Mouse (Mus musculus): ENCODE results near the gene Slco2b1. TPM values are rescaled to one million over a fixed set of nuclear protein-coding genes. Genes with fewer than 3 reads are reported as not detected.

Slco2b1 gene
- polyA plus RNA-seq, 1 experiment from 2014 or later = 0.97 TPM

- ATAC-seq (replicated peaks; ENCODE audit: low FRiP score) (no peak), DNase-seq (ENCODE audit: low spot score) (no peak)
- Histone ChIP-seq H3K36me3 (ENCODE audit: control insufficient read depth, insufficient read depth, low read length) (no peaks in the 10 kb centered on the region), H3K4me3 (ENCODE audit: low read depth, low read length) (no peak overlapping the region), H3K27ac (ENCODE audit: low read depth, low read length) (no peak overlapping the region), H3K4me2 (no peak overlapping the region), H3K9me3 (ENCODE audit: control insufficient read depth, low read length) (no peaks in the 10 kb centered on the region), H3K27me3 (replicated peaks; ENCODE audit: control insufficient read depth, insufficient read depth, low read length) (peaks cover 3% of the 10 kb centered on the region), H3K9ac (ENCODE audit: low read depth, low read length) (no peak overlapping the region), H3K4me1 (replicated peaks; ENCODE audit: control insufficient read depth, insufficient read depth, low read length) (no peaks in the 10 kb centered on the region)
- 87% methylated on average over 10 of the region's 10 CpGs for WGBS
These were observed 45.2 kb downstream of the Slco2b1 start for GRCm38 (mm10) chr7:99665731-99666452.

- H3K9me3 ChIP-seq (ENCODE audit: control insufficient read depth, low read length) = no peaks in the 10 kb centered on the region
- H3K27ac ChIP-seq (ENCODE audit: low read depth, low read length) = no peak overlapping the region
- DNase-seq (ENCODE audit: low spot score) = no peak
- no peaks in the 10 kb centered on the region for H3K36me3 ChIP-seq (ENCODE audit: control insufficient read depth, insufficient read depth, low read length)
- no peak for ATAC-seq (replicated peaks; ENCODE audit: low FRiP score)
- H3K4me1 ChIP-seq (replicated peaks; ENCODE audit: control insufficient read depth, insufficient read depth, low read length) = no peaks in the 10 kb centered on the region
- no peak overlapping the region for H3K4me2 ChIP-seq
- no peak overlapping the region for H3K9ac ChIP-seq (ENCODE audit: low read depth, low read length)
- H3K27me3 ChIP-seq (replicated peaks; ENCODE audit: control insufficient read depth, insufficient read depth, low read length) = peaks cover 3% of the 10 kb centered on the region
- WGBS = 61% methylated on average over 11 of the region's 11 CpGs
- no peak overlapping the region for H3K4me3 ChIP-seq (ENCODE audit: low read depth, low read length)
These were observed 46.3 kb downstream of the Slco2b1 start for GRCm38 (mm10) chr7:99664571-99665485.

GRCm38 (mm10) chr7:99663507-99664220 lies 47.5 kb downstream of the Slco2b1 start:
- Histone ChIP-seq H3K4me2 (no peak overlapping the region), H3K36me3 (ENCODE audit: control insufficient read depth, insufficient read depth, low read length) (no peaks in the 10 kb centered on the region), H3K27me3 (replicated peaks; ENCODE audit: control insufficient read depth, insufficient read depth, low read length) (peaks cover 3% of the 10 kb centered on the region), H3K27ac (ENCODE audit: low read depth, low read length) (no peak overlapping the region), H3K9me3 (ENCODE audit: control insufficient read depth, low read length) (no peaks in the 10 kb centered on the region), H3K4me1 (replicated peaks; ENCODE audit: control insufficient read depth, insufficient read depth, low read length) (no peaks in the 10 kb centered on the region), H3K9ac (ENCODE audit: low read depth, low read length) (no peak overlapping the region), H3K4me3 (ENCODE audit: low read depth, low read length) (no peak overlapping the region)
- WGBS = 79% methylated on average over 9 of the region's 9 CpGs
- no peak for DNase-seq (ENCODE audit: low spot score)
- ATAC-seq (replicated peaks; ENCODE audit: low FRiP score) = no peak

- no peaks in the 10 kb centered on the region for H3K9me3 ChIP-seq (ENCODE audit: control insufficient read depth, low read length)
- no peak overlapping the region for H3K9ac ChIP-seq (ENCODE audit: low read depth, low read length)
- H3K36me3 ChIP-seq (ENCODE audit: control insufficient read depth, insufficient read depth, low read length) = no peaks in the 10 kb centered on the region
- 65% methylated on average over 2 of the region's 2 CpGs for WGBS
- ATAC-seq (replicated peaks; ENCODE audit: low FRiP score) (no peak), DNase-seq (ENCODE audit: low spot score) (no peak)
- H3K4me2 ChIP-seq = no peak overlapping the region
- no peak overlapping the region for H3K4me3 ChIP-seq (ENCODE audit: low read depth, low read length)
- no peaks in the 10 kb centered on the region for H3K4me1 ChIP-seq (replicated peaks; ENCODE audit: control insufficient read depth, insufficient read depth, low read length)
- no peaks in the 10 kb centered on the region; the same call in 1 of the 2 replicates for H3K27me3 ChIP-seq (replicated peaks; ENCODE audit: control insufficient read depth, insufficient read depth, low read length)
- no peak overlapping the region for H3K27ac ChIP-seq (ENCODE audit: low read depth, low read length)
These were observed 48.8 kb downstream of the Slco2b1 start for GRCm38 (mm10) chr7:99662311-99662710.

GRCm38 (mm10) chr7:99661571-99662230 lies 49.4 kb downstream of the Slco2b1 start:
- Histone ChIP-seq H3K4me3 (ENCODE audit: low read depth, low read length) (no peak overlapping the region), H3K4me2 (no peak overlapping the region), H3K27me3 (replicated peaks; ENCODE audit: control insufficient read depth, insufficient read depth, low read length) (peaks cover 2% of the 10 kb centered on the region; the same call in 1 of the 2 replicates), H3K27ac (ENCODE audit: low read depth, low read length) (no peak overlapping the region), H3K9me3 (ENCODE audit: control insufficient read depth, low read length) (no peaks in the 10 kb centered on the region), H3K9ac (ENCODE audit: low read depth, low read length) (no peak overlapping the region), H3K4me1 (replicated peaks; ENCODE audit: control insufficient read depth, insufficient read depth, low read length) (no peaks in the 10 kb centered on the region), H3K36me3 (ENCODE audit: control insufficient read depth, insufficient read depth, low read length) (no peaks in the 10 kb centered on the region)
- 72% methylated on average over 14 of the region's 14 CpGs for WGBS
- DNase-seq (ENCODE audit: low spot score) = no peak
- ATAC-seq (replicated peaks; ENCODE audit: low FRiP score) = no peak

GRCm38 (mm10) chr7:99661071-99661470 lies 50.1 kb downstream of the Slco2b1 start:
- H3K27me3 ChIP-seq (replicated peaks; ENCODE audit: control insufficient read depth, insufficient read depth, low read length) = peaks cover 2% of the 10 kb centered on the region; the same call in 1 of the 2 replicates
- H3K9ac ChIP-seq (ENCODE audit: low read depth, low read length) = no peak overlapping the region
- WGBS = 85% methylated on average over 9 of the region's 9 CpGs
- no peak overlapping the region for H3K4me2 ChIP-seq
- no peaks in the 10 kb centered on the region for H3K36me3 ChIP-seq (ENCODE audit: control insufficient read depth, insufficient read depth, low read length)
- no peak overlapping the region for H3K27ac ChIP-seq (ENCODE audit: low read depth, low read length)
- H3K4me1 ChIP-seq (replicated peaks; ENCODE audit: control insufficient read depth, insufficient read depth, low read length) = no peaks in the 10 kb centered on the region
- no peaks in the 10 kb centered on the region for H3K9me3 ChIP-seq (ENCODE audit: control insufficient read depth, low read length)
- H3K4me3 ChIP-seq (ENCODE audit: low read depth, low read length) = no peak overlapping the region
- ATAC-seq (replicated peaks; ENCODE audit: low FRiP score) = no peak
- DNase-seq (ENCODE audit: low spot score) = no peak

- 47% methylated on average over 12 of the region's 12 CpGs for WGBS
- no peak overlapping the region for H3K27ac ChIP-seq (ENCODE audit: low read depth, low read length)
- ATAC-seq (replicated peaks; ENCODE audit: low FRiP score) (0 out of 2 replicates have a peak, but pooled peaks have one; percentile 29), DNase-seq (ENCODE audit: low spot score) (peak; percentile 76)
- no peaks in the 10 kb centered on the region for H3K36me3 ChIP-seq (ENCODE audit: control insufficient read depth, insufficient read depth, low read length)
- H3K9me3 ChIP-seq (ENCODE audit: control insufficient read depth, low read length) = no peaks in the 10 kb centered on the region
- no peak overlapping the region for H3K4me2 ChIP-seq
- peaks cover 2% of the 10 kb centered on the region; the same call in 1 of the 2 replicates for H3K27me3 ChIP-seq (replicated peaks; ENCODE audit: control insufficient read depth, insufficient read depth, low read length)
- no peak overlapping the region for H3K9ac ChIP-seq (ENCODE audit: low read depth, low read length)
- H3K4me3 ChIP-seq (ENCODE audit: low read depth, low read length) = no peak overlapping the region
- no peaks in the 10 kb centered on the region for H3K4me1 ChIP-seq (replicated peaks; ENCODE audit: control insufficient read depth, insufficient read depth, low read length)
These were observed 51.6 kb downstream of the Slco2b1 start for GRCm38 (mm10) chr7:99659379-99660029.

GRCm38 (mm10) chr7:99654244-99654643 lies 56.9 kb downstream of the Slco2b1 start:
- H3K4me2 ChIP-seq = no peak overlapping the region
- H3K9ac ChIP-seq (ENCODE audit: low read depth, low read length) = no peak overlapping the region
- H3K4me3 ChIP-seq (ENCODE audit: low read depth, low read length) = no peak overlapping the region
- WGBS = 53% methylated on average over 11 of the region's 11 CpGs
- no peak for ATAC-seq (replicated peaks; ENCODE audit: low FRiP score)
- no peaks in the 10 kb centered on the region for H3K4me1 ChIP-seq (replicated peaks; ENCODE audit: control insufficient read depth, insufficient read depth, low read length)
- H3K36me3 ChIP-seq (ENCODE audit: control insufficient read depth, insufficient read depth, low read length) = no peaks in the 10 kb centered on the region
- no peak for DNase-seq (ENCODE audit: low spot score)
- H3K9me3 ChIP-seq (ENCODE audit: control insufficient read depth, low read length) = no peaks in the 10 kb centered on the region
- peaks cover 6% of the 10 kb centered on the region; the same call in 1 of the 2 replicates for H3K27me3 ChIP-seq (replicated peaks; ENCODE audit: control insufficient read depth, insufficient read depth, low read length)
- H3K27ac ChIP-seq (ENCODE audit: low read depth, low read length) = no peak overlapping the region

Measured in liver, embryonic 11.5 days (tissue).